Mouse (Mus musculus) midbrain, postnatal 0 days (tissue): Measurements from ENCODE around the gene Artn. TPM values are rescaled to one million over a fixed set of nuclear protein-coding genes. Genes with fewer than 3 reads are reported as not detected.

Experiments
- ATAC-seq: fragments of 200-750 bp; cut with Nextera tagmentation; 2 replicates; pipeline ENCODE4 v1.8.0; 2017; ENCODE audit warnings: moderate number of reproducible peaks, mild to moderate bottlenecking, moderate TSS enrichment, moderate library complexity; ENCODE audit not compliant: low FRiP score
- DNase-seq: peaks from one replicate; pipeline ENCODE4 v3.0.0-alpha.2; 2015; ENCODE audit warnings: low spot score
- H3K27ac ChIP-seq: fragments of 300-500 bp; sonication (generic); 2 replicates; pipeline ENCODE4 v1.5.1; 2014; ENCODE audit warnings: low read depth, mild to moderate bottlenecking, low read length, mixed read lengths
- H3K27me3 ChIP-seq: fragments of 300-500 bp; sonication (generic); 2 replicates; pipeline ENCODE4 v1.6.1; 2014; ENCODE audit warnings: low read length, control low read depth, mixed read lengths; ENCODE audit not compliant: insufficient read depth
- H3K36me3 ChIP-seq: fragments of 300-500 bp; sonication (generic); 2 replicates; pipeline ENCODE4 v1.6.1; 2014; ENCODE audit warnings: low read length, control low read depth, mixed read lengths; ENCODE audit not compliant: insufficient read depth
- H3K4me1 ChIP-seq: fragments of 300-500 bp; sonication (generic); 2 replicates; pipeline ENCODE4 v1.6.1; 2014; ENCODE audit warnings: mild to moderate bottlenecking, control low read depth, antibody characterized with exemption, low read length, mixed read lengths; ENCODE audit not compliant: insufficient read depth
- H3K4me2 ChIP-seq: fragments of 300-500 bp; sonication (generic); 2 replicates; pipeline ENCODE4 v1.6.1; 2014; ENCODE audit warnings: low read depth, mild to moderate bottlenecking, low read length, mixed read lengths; ENCODE audit not compliant: poor library complexity, severe bottlenecking
- H3K4me3 ChIP-seq: fragments of 300-500 bp; sonication (generic); 2 replicates; pipeline ENCODE4 v1.5.1; 2014; ENCODE audit warnings: low read depth, mild to moderate bottlenecking, low read length, moderate library complexity
- H3K9ac ChIP-seq: fragments of 300-500 bp; sonication (generic); replicated peaks from 2 replicates; pipeline ENCODE4 v1.6.1; 2014; ENCODE audit warnings: mild to moderate bottlenecking, low read length, moderate library complexity, mixed read lengths; ENCODE audit not compliant: poor library complexity, severe bottlenecking
- H3K9me3 ChIP-seq: fragments of 300-500 bp; sonication (generic); 2 replicates; pipeline ENCODE4 v1.6.1; 2016; ENCODE audit warnings: low read length, control low read depth
- CTCF ChIP-seq: IDR thresholded peaks from 2 replicates; pipeline ENCODE4 v1.5.1; 2016; ENCODE audit warnings: antibody characterized with exemption, mild to moderate bottlenecking
- WGBS: fragments of 180-500 bp; shearing (Covaris S2); extraction: QIAGEN DNeasy Blood & Tissue Kit; methylation state at CpG from one replicate; pipeline ENCODE4 v1.1.7; 2014; 5-methylcytosine and 5-hydroxymethylcytosine counted together
- polyA plus RNA-seq: library from polyadenylated mRNA; unstranded; fragments of >200 nt; fragmentation: Nextera tagmentation; extraction: Ambion mirVana; gene quantifications from 2 replicates; pipeline ENCODE4 v1.2.1, GENCODE M21; 2015
- total RNA-seq: library from RNA; depleted of rRNA; stranded (reverse); fragments of >200 nt; gene quantifications from 2 replicates; pipeline ENCODE4 v1.2.3, GENCODE M21; 2014

Artn gene
- total and polyA plus RNA-seq, 2 experiments from 2014 or later, result 0.48 to 2.0 TPM

DNA sequence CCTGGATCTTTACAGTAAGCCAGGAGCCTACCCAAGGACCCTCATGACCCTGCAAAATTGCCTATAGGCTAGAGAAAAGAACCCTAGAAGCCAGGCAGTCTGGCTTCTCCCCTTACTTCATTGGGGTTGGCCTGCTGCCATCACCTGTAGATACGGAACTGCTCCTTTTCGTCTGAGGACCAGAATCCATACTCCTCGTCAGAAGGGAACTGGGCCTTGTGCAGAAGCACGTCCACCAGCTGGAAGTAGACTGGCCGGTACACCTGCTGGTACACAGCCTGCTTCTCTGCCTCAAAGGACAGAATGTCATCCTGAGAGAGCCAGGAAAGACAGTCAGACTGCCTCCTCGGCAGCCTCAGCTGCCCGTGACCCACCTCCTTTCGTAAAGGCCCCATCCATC lies 24.8 kb downstream of the Artn start:
- Histone ChIP-seq H3K9me3 (no peaks in the 10 kb centered on the region), H3K27ac (no peak overlapping the region), H3K9ac (no peak overlapping the region), H3K27me3 (no peaks in the 10 kb centered on the region), H3K4me1 (peaks cover 8% of the 10 kb centered on the region; the same call in 1 of the 2 replicates), H3K36me3 (peaks cover 60% of the 10 kb centered on the region), H3K4me2 (no peak overlapping the region), H3K4me3 (no peak overlapping the region)
- DNase-seq, result no peak
- no peak for TF ChIP-seq CTCF
- no peak for ATAC-seq
- 95% methylated on average over 8 of the region's 8 CpGs for WGBS

DNA sequence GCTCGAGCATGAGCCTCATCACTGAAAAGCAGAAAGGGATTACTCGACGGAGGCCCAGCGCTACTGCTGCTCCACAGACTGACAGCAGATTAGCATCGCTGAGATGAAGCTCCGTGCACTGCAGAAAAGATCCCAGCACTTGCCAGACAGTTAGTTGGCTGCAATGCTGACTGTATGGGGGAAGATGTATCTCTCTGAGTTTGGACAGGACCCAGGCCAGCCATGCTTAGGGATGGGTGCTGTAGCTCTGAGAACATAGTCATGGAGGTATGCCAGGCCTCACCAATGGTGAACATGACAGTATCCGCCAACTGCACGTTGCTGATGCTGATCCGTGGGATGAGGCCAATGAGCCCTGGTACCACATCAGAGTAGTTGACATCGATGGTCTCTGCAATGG lies 25.5 kb downstream of the Artn start:
- no peak for TF ChIP-seq CTCF
- no peak overlapping the region for H3K9ac ChIP-seq
- no peaks in the 10 kb centered on the region for H3K27me3 ChIP-seq
- no peak overlapping the region for H3K4me3 ChIP-seq
- DNase-seq, result no peak
- 87% methylated on average over 10 of the region's 10 CpGs for WGBS
- H3K36me3 ChIP-seq, result peaks cover 66% of the 10 kb centered on the region
- H3K9me3 ChIP-seq, result no peaks in the 10 kb centered on the region
- peaks cover 5% of the 10 kb centered on the region; the same call in 1 of the 2 replicates for H3K4me1 ChIP-seq
- no peak for ATAC-seq
- H3K4me2 ChIP-seq, result no peak overlapping the region
- H3K27ac ChIP-seq, result no peak overlapping the region

DNA sequence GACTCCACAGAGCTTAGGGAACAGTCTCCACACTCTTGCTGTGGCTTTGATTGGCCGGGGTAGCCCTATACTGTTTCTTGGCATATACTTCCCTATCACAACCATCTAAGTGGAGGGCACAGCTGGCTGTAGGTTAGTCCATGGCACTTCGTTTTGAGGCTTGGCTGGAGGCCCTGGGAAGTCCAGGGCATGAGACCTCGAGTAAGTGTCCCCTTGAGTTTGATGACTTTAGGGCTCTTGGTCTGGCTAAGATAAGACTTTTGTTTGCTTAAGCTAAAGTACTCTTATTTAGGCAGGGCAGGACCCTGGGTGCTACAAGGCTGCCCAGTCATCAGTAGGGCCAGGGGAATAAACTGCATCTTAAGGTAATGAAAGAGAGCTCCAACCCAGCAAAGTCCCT lies 31.5 kb downstream of the Artn start:
- WGBS, result 88% methylated on average over 3 of the region's 3 CpGs
- TF ChIP-seq CTCF, result no peak
- H3K4me3 ChIP-seq, result no peak overlapping the region
- no peak overlapping the region for H3K27ac ChIP-seq
- no peaks in the 10 kb centered on the region for H3K4me1 ChIP-seq
- ATAC-seq (no peak), DNase-seq (no peak)
- H3K4me2 ChIP-seq, result no peak overlapping the region
- no peaks in the 10 kb centered on the region for H3K9me3 ChIP-seq
- H3K9ac ChIP-seq, result no peak overlapping the region
- peaks cover 79% of the 10 kb centered on the region for H3K36me3 ChIP-seq
- H3K27me3 ChIP-seq, result no peaks in the 10 kb centered on the region

DNA sequence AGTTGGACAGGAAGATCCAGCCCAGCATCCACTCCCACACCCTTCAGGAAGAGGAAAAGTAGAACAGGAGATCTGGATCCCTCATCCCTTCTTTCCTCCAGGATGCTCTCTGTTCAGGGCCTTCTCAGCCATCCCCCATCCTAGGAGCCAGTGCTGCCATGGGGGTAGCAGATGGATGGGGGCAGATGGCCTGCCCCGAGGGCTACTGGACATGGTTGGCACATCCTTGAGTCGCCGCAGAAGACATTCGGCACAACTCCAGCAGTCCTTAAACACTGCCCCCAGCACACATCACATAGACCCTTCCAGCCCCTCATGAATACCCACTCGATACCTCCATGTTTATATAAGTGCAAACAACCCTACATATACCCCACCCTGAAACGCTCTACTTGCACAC lies 33.5 kb downstream of the Artn start:
- DNase-seq (no peak), ATAC-seq (no peak)
- no peak for TF ChIP-seq CTCF
- H3K27ac ChIP-seq, result no peak overlapping the region
- no peaks in the 10 kb centered on the region for H3K27me3 ChIP-seq
- H3K36me3 ChIP-seq, result peaks cover 58% of the 10 kb centered on the region
- no peak overlapping the region for H3K9ac ChIP-seq
- no peaks in the 10 kb centered on the region for H3K9me3 ChIP-seq
- H3K4me3 ChIP-seq, result no peak overlapping the region
- 96% methylated on average over 6 of the region's 6 CpGs for WGBS
- H3K4me1 ChIP-seq, result peaks cover 3% of the 10 kb centered on the region; the same call in 1 of the 2 replicates
- H3K4me2 ChIP-seq, result no peak overlapping the region

DNA sequence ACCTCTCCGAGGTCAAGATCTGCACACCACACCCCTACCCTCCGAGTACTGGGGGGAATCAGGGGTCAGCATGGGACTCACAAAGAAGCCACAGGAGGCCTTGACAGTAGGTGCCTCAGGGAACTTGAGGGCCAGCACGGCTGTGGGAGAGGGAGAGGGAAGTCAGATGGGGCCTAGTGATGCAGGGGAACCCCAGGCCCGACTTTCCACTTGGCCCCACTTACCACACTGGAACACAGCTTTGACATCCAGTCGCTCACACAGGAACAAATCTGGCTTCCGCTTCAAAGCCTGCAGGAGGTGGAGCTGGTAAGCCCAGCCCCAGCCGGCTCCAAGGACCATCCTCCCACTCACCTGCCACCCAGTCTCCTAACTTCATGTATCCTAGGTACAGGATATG lies 34.2 kb downstream of the Artn start:
- Histone ChIP-seq H3K36me3 (peaks cover 51% of the 10 kb centered on the region), H3K9me3 (no peaks in the 10 kb centered on the region), H3K4me1 (peaks cover 3% of the 10 kb centered on the region; the same call in 1 of the 2 replicates), H3K27me3 (no peaks in the 10 kb centered on the region), H3K27ac (no peak overlapping the region), H3K9ac (no peak overlapping the region), H3K4me3 (no peak overlapping the region), H3K4me2 (no peak overlapping the region)
- DNase-seq (no peak), ATAC-seq (no peak)
- TF ChIP-seq CTCF, result no peak
- WGBS, result 84% methylated on average over 7 of the region's 7 CpGs

DNA sequence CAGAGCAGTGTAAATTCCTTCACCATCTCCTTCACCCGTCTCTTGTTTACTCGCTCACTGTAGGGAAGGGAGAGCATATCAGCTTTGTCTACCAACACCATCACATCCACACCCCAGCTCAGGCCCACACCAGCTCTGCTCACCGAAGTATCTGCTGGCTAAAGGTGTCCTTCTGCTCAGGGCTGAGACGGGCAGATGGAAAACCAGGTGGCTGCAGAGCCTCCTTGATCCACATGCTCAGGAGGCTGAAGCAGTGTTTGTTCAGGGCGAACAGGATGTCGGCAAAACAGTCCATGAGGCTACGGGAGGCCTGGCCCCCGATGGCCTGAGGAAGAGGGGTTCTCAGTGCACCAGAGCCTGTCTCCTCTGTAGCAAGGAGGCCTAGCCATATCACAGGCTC lies 35.0 kb downstream of the Artn start:
- Histone ChIP-seq H3K4me3 (no peak overlapping the region), H3K9me3 (no peaks in the 10 kb centered on the region), H3K27me3 (no peaks in the 10 kb centered on the region), H3K36me3 (peaks cover 44% of the 10 kb centered on the region), H3K4me1 (peaks cover 3% of the 10 kb centered on the region; the same call in 1 of the 2 replicates), H3K27ac (no peak overlapping the region), H3K4me2 (no peak overlapping the region), H3K9ac (no peak overlapping the region)
- TF ChIP-seq CTCF, result no peak
- DNase-seq (no peak), ATAC-seq (no peak)
- 96% methylated on average over 8 of the region's 8 CpGs for WGBS
